Mouse (Mus musculus) urinary bladder, postnatal 4 days (tissue): Measurements from ENCODE around the gene Marcksl1.
"Not testable (repeated sequence)": the region's sequence is repeated elsewhere in the genome, so short reads cannot be mapped to it uniquely, and the experiment has no call there.

Source experiments
- DNase-seq, 2 experiments: peaks; one replicate each; pipeline ENCODE4 v3.0.0; 2021 to 2022; ENCODE audit warnings: low spot score in 2 of 2

Gene Marcksl1

DNA sequence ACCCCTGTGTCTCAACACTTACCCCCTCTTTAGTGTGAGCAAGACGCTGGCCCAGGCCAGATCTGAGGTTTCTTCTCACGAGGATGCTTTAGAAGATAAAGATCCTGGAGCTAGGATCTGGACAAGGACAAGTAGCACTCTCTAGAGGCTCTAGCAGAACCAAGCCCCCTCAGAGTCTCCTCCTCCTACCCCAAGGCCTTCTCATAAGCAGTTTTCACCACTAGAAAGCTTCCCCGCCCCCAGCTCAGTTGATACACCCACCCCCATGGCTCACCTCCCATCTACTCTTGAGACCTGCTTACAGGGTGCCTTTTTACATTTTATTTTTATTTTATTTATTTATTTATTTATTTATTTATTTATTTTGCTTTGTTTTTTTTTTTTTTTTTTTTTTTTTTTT is 3.7 kb upstream of the Marcksl1 start:
- DNase-seq: no peak

- DNase-seq: no peak
Measured at GRCm38 (mm10) chr4:129510723-129511412, 2.5 kb upstream of the Marcksl1 start.

- DNase-seq: no peak
Measured at GRCm38 (mm10) chr4:129511413-129512096, 1.8 kb upstream of the Marcksl1 start.

DNA sequence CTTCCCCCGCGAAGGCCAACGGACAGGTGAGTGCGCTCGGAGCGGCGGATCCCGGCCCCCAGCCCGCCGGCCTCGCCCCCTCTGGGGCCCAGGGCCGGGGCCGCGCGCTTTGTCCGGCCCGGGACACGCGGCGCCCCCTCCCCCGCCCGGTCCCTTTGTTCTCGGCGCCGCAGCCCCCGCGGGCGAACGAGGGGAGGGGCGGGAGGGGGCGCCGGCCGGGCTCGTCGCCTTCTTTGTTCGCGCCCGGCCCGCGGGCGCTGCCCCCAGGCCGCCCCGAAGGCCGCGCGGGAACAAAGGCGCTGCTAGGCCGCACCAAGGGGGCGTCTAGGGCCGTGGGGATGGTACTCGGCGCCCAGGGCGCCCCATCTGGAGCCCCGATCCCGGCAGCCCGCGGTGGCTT is 510 bp downstream of the Marcksl1 start:
- no peak for DNase-seq

- DNase-seq: peak; percentile 63 to 72
Measured at GRCm38 (mm10) chr4:129514300-129514898, 1.0 kb downstream of the Marcksl1 start.

GRCm38 (mm10) chr4:129516925-129517324 is 3.5 kb downstream of the Marcksl1 start:
- no peak for DNase-seq

- DNase-seq: no peak
Measured at GRCm38 (mm10) chr4:129518519-129518918, 5.1 kb downstream of the Marcksl1 start.

- DNase-seq: no peak
Measured at GRCm38 (mm10) chr4:129525338-129525737, 12.0 kb downstream of the Marcksl1 start.

- DNase-seq: no peak
Measured at GRCm38 (mm10) chr4:129525889-129526288, 12.5 kb downstream of the Marcksl1 start.

- DNase-seq: not testable (repeated sequence)
Measured at GRCm38 (mm10) chr4:129528901-129529300, 15.5 kb downstream of the Marcksl1 start.

GRCm38 (mm10) chr4:129540012-129540411 is 26.6 kb downstream of the Marcksl1 start:
- no peak for DNase-seq

- DNase-seq: no peak
Measured at GRCm38 (mm10) chr4:129541868-129542591, 28.6 kb downstream of the Marcksl1 start.

DNA sequence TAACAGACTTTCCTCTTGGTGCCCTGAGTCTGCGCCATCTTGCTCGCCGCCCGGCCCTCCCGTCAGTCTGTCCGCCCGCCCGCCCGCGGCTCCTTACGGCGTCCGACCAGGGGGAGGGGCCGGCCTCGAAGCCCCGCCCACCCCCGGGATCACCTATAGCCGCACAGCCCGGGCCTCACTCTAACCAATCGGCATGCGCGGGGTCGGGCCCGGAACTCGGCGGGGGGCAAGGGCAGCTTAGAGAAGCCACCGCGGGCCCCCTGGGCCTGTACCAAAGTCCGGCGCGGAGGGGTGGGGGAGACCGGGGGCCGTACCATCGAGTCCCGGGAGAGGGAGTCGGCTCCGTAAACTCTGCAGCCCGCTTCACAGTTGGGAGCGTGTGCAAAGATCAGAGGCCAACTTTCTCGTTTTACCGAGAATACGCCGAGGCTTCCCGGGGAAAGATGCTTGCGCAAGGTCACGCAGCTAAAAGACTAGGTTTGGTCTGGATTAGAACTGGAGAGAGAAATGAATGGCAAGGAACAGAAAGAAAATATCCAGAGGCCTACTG is 29.3 kb downstream of the Marcksl1 start, which contains the start of gene Hdac1:
Gene Hdac1 (minus strand): TSS at position 122 of the 550 bp plus-strand sequence.
- peak; percentile 98 for DNase-seq

GRCm38 (mm10) chr4:129544106-129544505 is 30.7 kb downstream of the Marcksl1 start:
- DNase-seq: no peak

DNA sequence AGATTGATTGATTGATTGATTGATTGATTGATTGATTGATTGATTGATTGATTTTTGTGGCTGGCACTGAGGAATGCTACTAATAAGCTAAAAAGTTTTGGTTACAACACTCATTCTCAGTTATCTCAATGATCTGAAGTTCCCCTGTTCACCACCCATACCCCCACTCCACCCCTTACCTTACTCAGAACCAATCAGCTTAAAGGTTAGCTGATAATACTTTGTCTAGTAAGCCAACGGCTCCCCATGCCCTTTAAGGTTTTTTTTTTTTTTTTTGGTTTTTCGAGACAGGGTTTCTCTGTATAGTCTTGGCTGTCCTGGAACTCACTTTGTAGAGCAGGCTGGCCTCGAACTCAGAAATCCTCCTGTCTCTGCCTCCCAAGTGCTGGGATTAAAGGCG is 34.2 kb downstream of the Marcksl1 start:
- not testable (repeated sequence) for DNase-seq

- no peak for DNase-seq
Measured at GRCm38 (mm10) chr4:129549306-129549705, 35.9 kb downstream of the Marcksl1 start.

DNA sequence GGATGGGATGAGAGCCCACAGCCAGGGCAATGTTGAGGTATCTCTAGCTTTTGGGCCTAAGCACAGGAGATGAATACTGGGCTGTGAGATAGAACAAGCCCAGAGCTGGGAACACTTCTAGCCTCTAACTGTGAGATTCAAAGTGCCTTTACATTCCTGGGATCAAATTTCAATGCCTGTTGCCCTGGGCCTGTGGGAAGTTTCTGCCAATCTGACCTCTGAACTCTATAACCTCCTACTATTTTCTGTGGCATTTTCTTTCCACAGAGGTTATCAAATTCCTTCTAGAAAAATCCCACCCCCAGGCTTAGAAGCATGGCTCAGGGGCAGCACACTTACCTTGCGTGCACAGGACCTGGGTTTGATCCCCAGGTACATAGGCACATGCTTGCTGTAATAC is 36.9 kb downstream of the Marcksl1 start:
- no peak for DNase-seq

DNA sequence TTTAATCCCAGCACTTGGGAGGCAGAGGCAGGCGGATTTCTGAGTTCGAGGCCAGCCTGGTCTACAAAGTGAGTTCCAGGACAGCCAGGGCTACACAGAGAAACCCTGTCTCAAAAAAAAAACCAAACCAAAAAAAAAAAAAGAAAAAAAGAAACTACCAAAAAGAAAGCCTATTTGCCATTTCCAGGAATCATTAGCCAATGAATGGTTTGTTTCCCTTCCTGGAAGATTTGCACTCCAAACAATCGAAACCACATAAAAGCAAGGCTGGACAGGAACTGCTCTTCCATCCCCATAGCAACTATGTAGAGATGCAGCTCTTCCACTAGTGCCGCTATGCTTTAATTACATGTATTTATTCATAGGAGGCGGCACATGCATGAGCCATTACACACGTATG is 41.1 kb downstream of the Marcksl1 start:
- not testable (repeated sequence) for DNase-seq

GRCm38 (mm10) chr4:129555421-129555861 is 42.1 kb downstream of the Marcksl1 start:
- DNase-seq: peak in 1 of 2 experiments; percentile 35

GRCm38 (mm10) chr4:129555862-129556531 is 42.6 kb downstream of the Marcksl1 start:
- DNase-seq: no peak
